Mouse (Mus musculus): ENCODE measurements around the gene Col5a1.

Gene Col5a1

DNA sequence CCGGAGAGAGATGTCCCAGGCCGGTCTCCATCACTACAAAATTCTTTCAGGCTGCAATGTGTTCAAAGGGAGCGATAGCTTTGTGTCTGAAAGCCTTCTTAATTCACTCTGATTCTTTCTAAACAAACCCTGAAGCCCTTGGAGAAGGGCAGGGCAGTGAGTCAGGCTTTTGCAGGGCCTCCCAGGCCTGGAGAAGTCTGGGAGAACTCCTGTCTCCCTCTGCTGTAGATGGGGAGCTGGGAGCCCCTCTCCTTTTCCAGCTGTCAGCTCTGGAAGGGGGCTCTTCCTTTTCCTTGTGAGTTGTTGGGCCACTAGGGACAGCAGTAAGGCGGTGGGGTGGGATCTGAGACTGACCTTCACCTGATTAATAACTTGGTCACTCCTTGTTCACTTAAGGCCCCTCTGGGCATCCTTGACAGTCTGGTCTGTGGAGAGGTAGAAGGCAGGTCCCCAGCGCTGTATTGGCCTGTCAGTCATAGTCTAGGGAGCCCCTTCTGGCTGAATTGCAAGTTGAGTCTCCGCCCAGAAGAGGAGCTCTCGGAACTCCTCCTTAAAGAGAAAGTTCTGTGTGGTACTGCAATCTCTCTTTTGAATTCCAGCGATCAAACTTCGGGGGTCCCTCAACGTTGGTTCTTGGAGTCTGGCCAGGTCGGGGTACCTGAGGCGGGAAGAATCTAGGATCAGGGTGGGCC lies 623 bp upstream of the Col5a1 start:
- no peak for DNase-seq (ENCODE audit: low spot score)

DNA sequence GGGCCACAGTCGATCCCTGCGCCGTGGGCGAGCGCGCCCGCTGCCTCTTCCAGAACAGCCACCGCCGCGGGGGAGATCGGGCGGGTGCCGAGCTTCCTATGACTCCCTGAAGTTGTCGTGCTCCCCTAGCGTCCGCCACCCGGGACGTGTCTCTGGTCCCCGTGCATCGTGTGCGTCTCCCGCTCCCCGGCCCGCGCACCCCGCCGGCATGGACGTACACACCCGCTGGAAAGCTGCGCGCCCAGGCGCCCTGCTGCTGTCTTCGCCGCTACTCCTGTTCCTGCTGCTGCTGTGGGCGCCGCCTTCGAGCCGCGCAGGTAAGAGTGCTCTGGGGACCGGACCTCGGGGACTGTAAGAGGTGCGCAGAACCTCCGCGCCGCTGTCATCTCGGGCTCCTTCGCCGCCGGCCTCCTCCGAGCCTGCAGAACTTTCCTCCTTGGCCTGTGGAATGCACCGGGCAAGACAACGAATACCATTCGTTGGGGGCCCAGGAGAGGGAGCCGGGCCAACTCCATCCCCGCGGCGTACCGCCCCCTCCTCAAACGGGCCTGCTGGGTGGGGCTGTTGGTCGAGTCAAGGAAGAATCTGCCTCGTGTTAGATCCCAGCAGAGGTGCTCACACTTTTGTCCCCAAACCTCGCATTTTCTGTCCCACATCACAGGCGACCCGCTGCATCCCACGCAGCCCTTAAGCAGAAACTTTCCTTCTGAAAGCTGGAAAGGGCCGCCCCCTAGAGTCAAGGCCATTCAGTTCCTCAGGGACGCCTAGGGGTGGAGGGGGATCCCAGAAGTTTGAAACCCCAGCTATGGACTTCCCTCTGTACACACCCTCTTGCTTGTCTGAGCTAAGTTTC lies 609 bp downstream of the Col5a1 start:
- no peak for DNase-seq (ENCODE audit: low spot score)

DNA sequence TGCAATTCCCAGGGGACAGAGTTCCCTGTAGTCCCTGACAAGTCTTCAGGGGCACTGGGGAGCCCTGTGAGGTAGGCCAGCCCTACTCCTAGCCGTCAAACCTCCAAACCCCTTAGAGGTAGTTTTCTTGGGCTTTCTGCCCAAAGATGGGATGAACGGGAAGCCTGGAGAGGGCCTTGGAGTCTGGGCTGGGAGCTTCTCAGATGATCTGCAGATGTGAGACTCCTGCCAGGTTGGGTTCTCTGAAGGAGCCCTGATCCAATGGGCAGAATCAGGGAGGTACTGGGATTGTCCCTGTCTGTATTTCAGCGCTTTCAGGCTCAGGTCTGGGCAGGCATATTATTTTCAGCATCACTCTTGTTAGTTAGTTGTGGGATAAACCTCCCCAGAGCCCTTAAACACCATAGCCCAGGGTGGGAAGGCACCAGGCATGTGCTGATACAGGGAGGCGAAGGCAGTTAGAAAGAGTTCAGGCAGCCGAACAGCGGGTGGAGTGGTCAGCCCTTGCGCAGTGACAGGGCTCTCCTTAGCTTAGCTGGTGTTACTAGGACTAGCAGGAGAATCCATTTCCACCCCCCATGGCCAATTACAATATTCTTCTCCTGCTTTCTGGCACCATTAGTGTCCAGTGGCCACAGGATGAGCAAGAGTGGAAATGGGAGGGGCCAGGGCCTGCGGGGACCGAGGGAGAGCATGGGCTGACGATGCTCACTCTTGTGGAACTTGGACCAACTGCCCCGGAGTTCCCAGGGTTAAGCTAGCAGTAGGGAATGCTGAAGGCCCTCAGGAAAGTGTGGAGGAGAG lies 1.4 kb downstream of the Col5a1 start:
- DNase-seq (ENCODE audit: low spot score), result no peak

DNA sequence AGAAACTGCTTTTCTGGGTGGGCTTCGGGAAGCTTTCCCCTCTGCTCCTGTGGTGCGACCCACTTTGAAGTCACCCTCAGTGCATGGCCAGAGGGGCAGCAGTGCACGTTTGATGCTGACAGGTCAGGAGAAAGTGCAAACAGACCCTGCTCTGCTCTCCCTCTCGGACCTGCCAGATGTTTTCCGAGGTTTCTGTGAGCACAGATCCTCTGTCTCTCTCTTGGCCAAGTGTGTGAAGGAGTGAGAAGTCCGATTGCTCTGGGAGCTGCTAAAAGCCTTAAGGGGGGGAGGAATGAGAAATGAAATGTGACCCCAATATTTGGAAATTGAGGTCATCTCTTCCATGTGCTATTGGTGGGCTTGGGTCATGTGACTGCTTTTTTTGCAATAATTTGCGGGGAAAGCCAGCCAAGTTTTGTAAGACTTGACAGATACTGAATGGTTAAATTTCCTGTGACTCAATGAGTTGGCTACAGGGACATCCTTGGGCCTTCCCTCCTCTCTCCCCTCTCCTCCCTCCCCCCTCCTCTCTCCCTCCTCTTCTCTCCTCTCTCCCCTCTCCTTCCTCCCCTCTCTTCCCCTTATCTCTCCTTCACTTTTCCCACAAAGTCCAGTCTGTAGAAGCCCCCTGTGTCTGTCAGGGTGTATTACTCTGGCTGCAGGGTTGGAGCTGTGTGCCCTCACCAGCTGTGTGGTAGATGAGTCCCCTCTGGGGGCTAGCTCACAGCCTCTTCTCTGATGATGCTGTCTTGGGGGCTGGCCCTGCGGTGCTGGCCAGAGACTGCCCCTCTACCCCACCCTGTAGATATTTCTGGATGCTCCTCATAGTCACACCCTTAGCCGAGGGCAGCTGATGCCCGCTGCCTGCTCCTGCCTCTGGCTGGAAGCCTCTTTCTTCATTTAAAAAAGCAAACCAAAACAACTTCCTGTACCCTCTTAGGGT lies 2.6 kb downstream of the Col5a1 start:
- no peak for DNase-seq (ENCODE audit: low spot score)

DNA sequence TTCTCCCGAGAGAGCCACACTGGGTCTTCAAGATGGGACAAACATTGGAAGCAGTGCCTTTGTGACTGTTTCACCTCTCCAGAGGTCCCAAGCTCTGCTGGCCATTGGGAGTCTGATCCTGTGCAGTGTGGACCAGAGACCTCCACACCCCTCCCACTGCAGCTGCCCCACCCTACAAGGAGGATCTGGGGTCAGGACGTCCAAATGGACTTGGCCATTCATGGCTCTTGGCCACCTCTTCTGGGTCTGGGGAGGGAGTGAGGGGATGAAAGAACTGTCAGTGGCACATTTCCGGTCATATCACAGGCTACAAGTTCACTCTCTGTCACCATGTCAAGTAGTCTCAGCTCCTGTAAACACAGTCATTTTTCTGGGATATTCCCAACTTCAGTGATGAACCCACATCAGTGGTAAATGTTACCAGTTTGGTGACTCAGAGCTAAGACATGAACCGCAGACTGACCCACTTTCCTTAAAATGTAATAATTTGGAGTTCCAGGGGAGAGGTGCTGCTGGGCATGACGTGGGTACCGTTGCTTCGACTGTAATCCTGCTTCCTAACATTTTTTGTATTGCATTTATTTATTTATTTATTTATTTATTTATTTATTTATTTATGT lies 5.8 kb downstream of the Col5a1 start:
- DNase-seq (ENCODE audit: low spot score), result no peak

DNA sequence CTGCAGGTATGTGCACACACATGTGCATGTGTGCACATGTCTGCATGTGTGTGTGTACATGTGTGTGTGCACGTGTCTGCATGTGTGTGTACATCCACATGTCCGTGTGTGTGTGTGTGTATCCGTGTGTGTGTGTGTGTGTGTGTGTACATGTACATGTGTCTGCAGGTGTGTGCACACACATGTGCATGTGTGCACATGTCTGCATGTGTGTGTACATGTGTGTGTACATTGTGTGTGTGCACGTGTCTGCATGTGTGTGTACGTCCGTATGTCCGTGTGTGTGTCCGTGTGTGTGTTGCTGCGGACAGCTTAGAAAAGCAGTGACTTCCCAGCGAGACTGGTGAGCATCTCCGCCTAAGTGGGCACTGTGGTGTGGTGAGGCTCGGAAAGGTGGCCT lies 6.8 kb downstream of the Col5a1 start:
- DNase-seq (ENCODE audit: low spot score), result no peak

DNA sequence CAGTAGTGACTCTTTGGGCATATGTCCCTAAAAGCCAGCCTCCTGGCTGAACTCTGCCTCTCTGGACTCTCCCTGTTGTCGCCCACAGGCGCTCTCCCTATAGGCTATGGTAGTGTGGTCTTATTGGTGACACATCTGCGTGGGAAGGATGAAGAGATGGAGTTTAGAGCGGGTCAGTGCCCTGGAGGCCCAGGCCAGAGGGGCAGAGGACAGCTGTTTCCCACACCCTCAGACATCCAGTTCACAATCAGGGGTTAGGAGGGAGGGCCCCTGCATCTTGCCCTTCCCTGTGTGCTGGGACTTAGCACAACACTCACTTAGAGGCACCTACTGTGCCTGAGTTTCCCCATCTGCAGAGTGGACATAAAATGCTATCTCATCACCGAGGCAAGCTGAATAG lies 8.8 kb downstream of the Col5a1 start:
- no peak for DNase-seq (ENCODE audit: low spot score)

DNA sequence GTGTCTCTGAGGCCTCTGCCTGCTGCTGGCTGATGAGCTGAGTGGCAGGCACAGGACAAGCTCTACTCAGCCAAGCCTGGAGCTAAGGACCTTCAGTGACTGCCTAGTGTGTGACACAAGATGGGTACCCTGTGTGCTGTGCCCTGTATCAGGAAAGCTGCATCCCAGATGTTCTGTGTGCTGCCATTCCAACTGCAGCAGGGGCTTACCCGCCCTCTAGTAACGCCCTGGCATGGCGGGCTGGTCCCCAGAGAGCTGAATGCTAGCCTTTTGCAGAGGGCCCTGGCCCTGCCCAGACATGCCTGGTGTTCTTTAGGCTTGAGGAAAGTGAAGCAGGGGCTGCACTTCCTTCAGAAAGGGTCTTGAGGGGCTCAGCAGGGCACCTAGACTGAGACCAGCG lies 9.4 kb downstream of the Col5a1 start:
- DNase-seq (ENCODE audit: low spot score), result no peak

DNA sequence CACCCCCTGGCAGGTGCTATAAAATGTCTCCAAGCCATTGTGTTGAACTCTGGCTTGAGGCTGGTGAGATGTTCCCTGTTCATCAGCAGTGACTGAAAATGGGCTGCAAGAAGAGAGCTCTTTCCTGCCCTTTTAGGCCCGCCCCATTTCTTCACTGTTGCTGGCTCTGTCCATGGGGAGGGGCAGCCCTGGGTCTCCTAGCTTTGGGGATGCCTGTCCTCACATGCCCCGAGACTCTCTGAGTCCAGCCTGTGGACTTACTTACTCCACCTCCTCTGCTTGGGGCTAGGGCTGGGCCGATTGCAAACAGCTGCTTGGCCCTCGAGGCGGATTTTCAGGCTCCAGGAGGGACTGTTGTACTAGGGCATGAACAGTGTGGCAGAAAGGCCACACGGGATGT lies 10.9 kb downstream of the Col5a1 start:
- no peak for DNase-seq (ENCODE audit: low spot score)

DNA sequence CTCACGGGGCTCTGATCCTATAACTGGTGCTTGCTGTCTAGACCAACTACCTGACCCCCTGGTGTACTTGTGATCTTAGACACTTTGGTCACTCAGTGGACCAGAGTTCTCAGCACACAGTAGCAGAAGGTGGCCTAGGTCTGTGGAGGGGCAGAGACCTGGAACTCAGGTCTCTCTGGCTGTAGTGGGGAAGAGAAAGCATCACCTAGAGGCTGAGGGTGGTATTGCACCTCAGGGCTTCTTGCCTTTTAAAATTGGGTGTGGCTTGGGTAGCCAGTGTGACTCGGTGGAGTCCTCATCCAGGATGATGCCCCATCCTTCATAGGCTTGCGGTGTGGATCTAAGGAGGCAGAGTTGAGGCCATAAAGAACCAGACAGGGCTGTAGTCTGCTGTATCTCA lies 13.7 kb downstream of the Col5a1 start:
- DNase-seq (ENCODE audit: low spot score), result no peak

DNA sequence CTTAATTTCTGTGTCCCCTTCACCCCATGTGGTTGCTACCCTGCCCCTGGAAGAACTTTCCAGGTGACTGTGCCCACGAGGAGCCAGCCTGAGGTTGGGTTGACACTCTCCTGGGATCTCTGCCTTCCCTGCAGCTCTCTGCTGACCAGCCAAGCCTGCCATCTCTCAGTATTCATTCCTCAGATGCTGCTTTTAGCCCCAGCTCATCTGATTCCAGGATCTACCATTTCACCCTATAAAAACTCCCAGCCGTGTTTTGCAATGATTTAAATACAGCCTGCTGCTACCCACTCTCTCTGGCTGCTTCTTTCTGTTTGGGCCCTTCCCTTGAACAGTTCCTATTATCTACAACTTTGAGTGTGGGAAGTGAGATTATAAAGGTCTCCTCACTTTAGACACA lies 14.9 kb downstream of the Col5a1 start:
- no peak for DNase-seq (ENCODE audit: low spot score)

DNA sequence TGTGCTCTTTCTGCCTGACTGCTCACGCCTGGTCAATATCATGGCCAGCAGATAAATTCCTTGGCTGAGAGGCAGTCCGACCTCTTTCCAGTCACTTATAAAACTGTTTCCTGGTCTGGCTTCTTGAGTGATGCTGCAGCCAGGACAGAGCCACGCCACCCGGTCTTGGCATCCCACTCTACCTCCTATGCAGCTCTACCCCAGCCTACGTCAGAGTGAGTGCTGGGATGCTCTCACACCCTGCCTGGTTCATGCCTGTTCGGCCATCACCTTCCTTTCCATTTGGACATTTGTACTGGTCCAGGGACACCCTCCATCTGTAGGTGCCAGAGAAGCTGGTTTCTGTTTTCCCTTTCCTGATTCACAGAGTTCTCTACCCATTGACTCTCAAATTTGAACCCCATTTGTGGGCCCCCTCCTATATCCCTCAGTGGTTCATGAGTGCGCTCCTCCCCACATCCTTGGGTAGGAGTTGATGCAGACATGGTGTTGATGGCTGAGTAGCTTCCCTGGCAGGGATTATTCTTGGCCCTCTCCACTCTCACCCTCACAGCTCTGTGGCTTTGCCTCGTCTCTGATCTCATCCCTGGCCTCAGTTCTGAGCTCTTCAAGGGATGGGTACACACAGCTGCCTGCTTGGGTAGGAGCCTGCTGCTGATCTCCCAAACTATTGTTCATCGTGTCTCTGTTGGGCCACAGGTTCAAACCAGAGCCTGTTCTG lies 15.5 kb downstream of the Col5a1 start:
- DNase-seq (ENCODE audit: low spot score), result no peak

DNA sequence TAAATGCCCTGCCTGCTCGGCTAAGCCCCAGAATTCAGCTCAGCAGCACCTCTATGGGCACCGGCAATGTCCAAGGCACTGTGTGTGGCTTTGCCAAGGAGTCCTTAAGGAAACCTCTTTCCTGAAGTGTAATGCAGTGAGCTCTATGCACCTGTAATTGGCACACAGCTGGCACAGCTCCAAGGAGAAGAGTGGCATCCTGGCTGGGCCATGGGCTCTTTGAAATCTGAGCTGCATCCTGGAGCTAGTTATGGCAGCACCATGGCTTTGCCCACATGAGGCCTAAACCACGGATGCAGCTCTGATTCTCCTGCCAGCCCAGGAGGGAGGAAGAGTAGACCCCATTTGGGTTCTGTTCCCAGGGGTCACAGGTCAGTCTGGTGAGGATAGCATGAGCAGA lies 16.1 kb downstream of the Col5a1 start:
- no peak for DNase-seq (ENCODE audit: low spot score)

DNA sequence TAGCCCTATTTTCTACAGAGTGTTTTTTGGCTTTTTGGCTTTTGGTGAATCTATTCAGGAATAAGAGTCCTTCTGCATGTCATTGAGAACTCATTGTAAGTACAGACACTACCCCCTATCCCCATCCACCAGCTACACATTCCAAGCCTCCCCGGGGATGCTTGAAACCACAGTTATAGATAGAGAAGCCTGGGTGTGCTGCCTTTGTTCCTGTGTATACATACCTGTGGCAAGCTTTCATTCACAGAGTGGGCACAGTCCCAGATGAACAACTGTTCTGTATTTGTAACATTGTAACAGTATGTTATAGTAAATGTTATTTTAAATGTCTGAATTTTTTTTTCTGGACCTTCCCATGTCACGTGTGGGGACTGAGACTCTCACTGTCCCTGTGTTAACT lies 19.2 kb downstream of the Col5a1 start:
- DNase-seq (ENCODE audit: low spot score), result no peak

DNA sequence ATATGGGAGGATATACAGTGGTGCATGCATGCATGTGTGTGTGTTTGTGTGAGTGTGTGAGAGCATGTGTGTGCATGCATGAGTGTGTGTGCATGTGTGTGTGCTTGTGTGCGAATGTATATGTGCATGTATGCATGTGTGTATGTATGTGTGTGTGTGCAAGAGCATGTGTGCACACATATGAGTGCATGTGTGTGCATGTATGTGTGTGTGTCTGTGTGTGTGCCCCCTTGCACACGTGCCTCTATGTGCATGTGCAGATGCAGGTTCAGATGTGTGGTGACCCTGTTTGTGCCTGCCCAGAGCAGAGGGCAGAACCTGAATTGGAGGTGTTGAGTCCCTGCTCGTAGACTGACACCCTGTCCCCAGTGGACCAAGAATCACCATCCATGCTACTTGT lies 24.3 kb downstream of the Col5a1 start:
- DNase-seq (ENCODE audit: low spot score), result no peak

DNA sequence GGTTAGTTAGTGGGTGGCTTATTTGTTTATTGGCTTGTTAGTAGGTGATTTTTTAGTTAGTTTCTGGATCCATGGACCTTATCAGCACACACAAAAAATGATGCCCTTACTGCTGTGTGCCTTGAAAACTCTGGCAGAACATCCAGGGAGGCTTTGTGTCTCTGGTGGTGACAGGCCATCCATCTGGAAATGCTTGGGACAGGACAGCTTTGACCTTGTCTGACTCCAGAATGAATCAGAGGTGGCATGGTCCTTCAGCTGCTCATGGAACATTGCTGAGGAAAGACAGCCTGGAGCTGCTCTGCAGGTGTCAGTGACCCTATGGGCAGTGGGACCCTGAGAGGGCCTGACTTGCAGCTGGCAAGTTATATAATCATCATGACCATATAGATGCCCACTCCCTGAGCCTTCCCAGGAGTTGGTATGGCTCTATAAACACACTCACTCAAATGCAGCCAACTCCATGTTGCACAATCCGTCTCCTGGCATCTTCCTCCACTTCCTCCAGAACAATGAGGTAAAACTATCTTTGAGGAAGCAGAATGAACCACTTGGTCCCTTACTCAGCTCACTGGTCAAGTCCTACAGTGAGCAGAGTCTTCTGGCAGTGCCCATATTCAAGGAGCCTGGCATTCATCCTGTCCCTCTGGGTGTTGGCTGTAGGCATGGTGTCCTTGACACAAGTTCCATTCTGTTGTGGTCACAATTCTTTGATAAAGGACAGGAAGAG lies 26.5 kb downstream of the Col5a1 start:
- DNase-seq (ENCODE audit: low spot score), result no peak

DNA sequence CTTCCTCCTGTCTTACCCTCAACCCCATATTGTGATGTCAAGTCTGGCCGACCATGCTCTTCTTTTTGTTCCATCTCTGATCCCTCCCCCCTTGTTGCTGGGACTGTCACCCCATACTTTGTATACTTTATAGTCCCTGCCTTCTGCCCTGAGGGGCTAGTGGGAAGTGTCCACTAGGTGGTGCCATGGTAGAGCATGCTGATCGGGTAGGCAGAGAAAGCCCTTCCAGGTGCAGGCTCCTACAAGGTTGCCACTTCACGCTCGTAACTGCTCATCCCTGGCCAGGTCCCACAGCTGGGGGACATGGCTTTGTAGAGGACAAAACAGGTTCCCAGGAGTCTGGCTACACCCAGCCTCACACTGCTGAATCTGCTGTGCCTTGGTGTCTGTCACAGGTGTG lies 29.5 kb downstream of the Col5a1 start:
- peak; percentile 16 for DNase-seq (ENCODE audit: low spot score)

DNA sequence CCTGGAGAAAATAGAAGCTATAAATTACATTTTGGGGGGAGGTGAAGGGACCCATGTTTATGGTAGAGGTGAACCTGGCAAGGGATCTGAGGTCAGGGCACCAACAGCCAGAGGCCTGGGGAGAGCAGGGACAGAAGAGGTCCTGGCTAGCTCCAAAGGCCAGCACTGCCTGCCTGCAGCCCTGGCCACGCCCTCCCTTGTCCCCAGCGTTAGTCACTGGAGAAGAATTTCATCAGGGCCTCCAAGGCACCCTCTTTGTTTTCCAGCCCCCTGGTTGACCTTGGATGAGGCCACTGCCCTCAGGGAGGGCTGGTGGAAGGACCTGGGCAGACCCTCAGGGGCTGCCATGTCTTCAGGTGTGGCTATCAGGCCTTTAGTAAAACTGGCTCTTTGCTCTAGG lies 30.1 kb downstream of the Col5a1 start:
- DNase-seq (ENCODE audit: low spot score), result no peak

DNA sequence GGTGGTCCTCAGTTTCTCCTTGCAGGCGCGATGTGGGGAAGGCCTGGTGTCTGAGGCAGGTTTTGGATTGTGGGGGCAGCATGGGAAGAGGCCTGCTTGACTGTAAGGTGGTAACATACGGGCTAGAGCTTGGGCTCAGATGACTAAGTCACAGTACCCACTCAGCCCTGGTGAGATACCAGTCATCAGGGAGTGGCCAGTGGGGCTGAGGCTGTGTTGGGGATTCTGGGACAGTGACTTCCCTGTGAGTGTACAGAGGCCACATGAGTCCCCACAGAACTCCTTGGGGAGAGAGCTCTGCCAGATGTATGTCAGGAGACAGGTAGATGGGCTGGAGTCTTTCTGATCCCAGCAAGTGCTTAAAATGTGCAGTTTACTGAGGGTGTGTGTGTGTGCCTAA lies 31.0 kb downstream of the Col5a1 start:
- DNase-seq (ENCODE audit: low spot score), result no peak

DNA sequence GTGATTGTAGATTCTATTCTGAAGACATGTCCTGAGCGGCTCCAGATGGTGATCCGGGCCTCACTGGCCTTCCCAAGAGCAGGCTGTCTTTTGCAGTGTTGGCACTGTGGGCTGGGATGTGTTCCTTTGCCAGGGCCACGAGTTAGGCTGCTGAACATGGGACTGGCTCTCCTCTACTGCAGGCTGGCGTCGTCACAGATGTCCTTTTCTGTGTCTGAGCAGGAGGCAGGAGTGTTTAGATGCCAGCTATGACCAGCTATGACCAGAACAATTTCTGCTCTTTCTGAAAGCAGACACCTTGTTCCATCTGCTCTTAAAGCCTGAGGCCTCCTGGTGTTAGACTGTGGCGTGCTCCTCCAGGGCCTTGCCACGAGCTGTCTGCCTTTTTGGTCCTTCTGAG lies 31.9 kb downstream of the Col5a1 start:
- DNase-seq (ENCODE audit: low spot score), result no peak
